In the genomic region with DNA sequence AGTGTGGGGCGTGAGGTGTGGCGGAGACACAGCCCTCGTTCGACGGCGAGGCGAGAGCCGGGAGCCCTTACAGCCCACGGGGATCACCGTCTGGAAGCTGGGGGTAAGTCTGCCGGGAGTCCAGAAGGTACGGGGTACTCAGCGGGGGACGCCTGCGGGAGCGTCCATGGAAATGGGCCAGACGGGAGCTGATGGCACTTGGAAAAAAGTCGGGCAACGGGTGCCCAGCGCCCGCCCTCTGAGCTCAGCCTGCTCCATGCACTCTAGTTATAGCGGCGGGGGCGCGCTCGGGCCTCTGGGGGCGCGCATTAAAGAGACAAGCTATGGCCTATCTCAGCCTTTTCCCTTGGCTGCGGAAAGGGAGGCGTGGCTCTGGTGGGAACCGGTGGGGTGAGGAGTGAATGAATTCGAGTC, we compare ENCODE assay signal across 8 mouse cellular contexts. TPM values are rescaled to one million over a fixed set of nuclear protein-coding genes. Genes with fewer than 3 reads are reported as not detected.
A peak's percentile ranks its signal among the peaks of the same experiment; 100 is the strongest.
DNase-seq lines count a peak whose midpoint lies in the region; ATAC-seq and TF ChIP-seq lines count a peak whose summit lies in the region.

A gene (minus strand): TSS at position 240 of the 414 bp plus-strand sequence.

- no peak within 1 kb of the TSS for H3K27ac ChIP-seq in forebrain, embryonic 14.5 days (ENCODE audit: low read depth, low read length)
- H3K27ac ChIP-seq in kidney, postnatal 0 days: no peak within 1 kb of the TSS

- ATAC-seq in forebrain, embryonic 14.5 days: peak; percentile 61
- ATAC-seq in kidney, postnatal 0 days (replicated peaks; ENCODE audit: low FRiP score, low read depth): peak; percentile 68
- ATAC-seq in frontal cortex, adult (ENCODE audit: low TSS enrichment): no peak

- no peak within 1 kb of the TSS for H3K9ac ChIP-seq in forebrain, embryonic 14.5 days (ENCODE audit: low read length)
- 0 out of 2 replicates have a peak within 1 kb of the TSS, but pooled peaks have one; percentile 13 for H3K9ac ChIP-seq in kidney, postnatal 0 days (ENCODE audit: low read depth, low read length)

- peak within 1 kb of the TSS; percentile 36 for H3K4me2 ChIP-seq in forebrain, embryonic 14.5 days (ENCODE audit: low read length)
- peak within 1 kb of the TSS; percentile 51 for H3K4me2 ChIP-seq in kidney, postnatal 0 days (ENCODE audit: low read length)

- no peak for TF ChIP-seq CTCF in kidney, postnatal 0 days (IDR thresholded peaks at IDR 0.05; ENCODE audit: low read depth)

- H3K36me3 ChIP-seq in forebrain, embryonic 14.5 days (ENCODE audit: control insufficient read depth, insufficient read depth, low read length): no peaks in the 10 kb centered on the region
- H3K36me3 ChIP-seq in kidney, postnatal 0 days (ENCODE audit: insufficient read depth, low read length): no peaks in the 10 kb centered on the region

- no peaks in the 10 kb centered on the region for H3K4me1 ChIP-seq in forebrain, embryonic 14.5 days (ENCODE audit: control insufficient read depth, insufficient read depth, low read length)
- H3K4me1 ChIP-seq in kidney, postnatal 0 days (replicated peaks; ENCODE audit: insufficient read depth, low read length): no peaks in the 10 kb centered on the region

- peaks cover 80% of the 10 kb centered on the region for H3K27me3 ChIP-seq in forebrain, embryonic 14.5 days (replicated peaks; ENCODE audit: control insufficient read depth, insufficient read depth, low read length)
- peaks cover 51% of the 10 kb centered on the region for H3K27me3 ChIP-seq in kidney, postnatal 0 days (ENCODE audit: insufficient read depth, low read length)

- 2% methylated on average over 32 of the region's 32 CpGs for WGBS in forebrain, embryonic 14.5 days
- WGBS in kidney, postnatal 0 days: 2% methylated on average over 32 of the region's 32 CpGs

- H3K9me3 ChIP-seq in forebrain, embryonic 14.5 days (replicated peaks; ENCODE audit: control insufficient read depth, low read length): no peaks in the 10 kb centered on the region
- no peaks in the 10 kb centered on the region for H3K9me3 ChIP-seq in kidney, postnatal 0 days (replicated peaks; ENCODE audit: low read length)

- peak within 1 kb of the TSS; percentile 17 for H3K4me3 ChIP-seq in forebrain, embryonic 14.5 days (ENCODE audit: low read depth, low read length)
- peak within 1 kb of the TSS; percentile 31 for H3K4me3 ChIP-seq in kidney, postnatal 0 days (replicated peaks; ENCODE audit: low read depth, low read length)

- peak; percentile 14 for DNase-seq in right cerebral cortex, postnatal 25 days
- DNase-seq in right cerebral cortex, postnatal 36 days (ENCODE audit: low spot score in 2 of 2): no peak
- DNase-seq in forebrain, embryonic 14.5 days (ENCODE audit: low spot score): peak; percentile 68
- DNase-seq in kidney, postnatal 0 days (ENCODE audit: low spot score): peak; percentile 56
- DNase-seq in mesoderm, embryonic 11.5 days (ENCODE audit: low read depth, low spot score): peak; percentile 47
- DNase-seq in spleen, postnatal 36 days (ENCODE audit: low spot score in 2 of 2): no peak
- no peak for DNase-seq in thymus, postnatal 25 days

RNA-seq across cellular contexts. Expression of the gene that starts here (rescaled TPM):
- polyA plus RNA-seq in forebrain, embryonic 14.5 days (2014; fragmentation: Nextera tagmentation; extraction: Ambion mirVana): 0.69 and 1.0 TPM in 2 replicates
- polyA plus RNA-seq in kidney, postnatal 0 days (2015; fragmentation: Nextera tagmentation; extraction: Ambion mirVana): not detected in 2 replicates

Comparison
In these comparisons a context has a peak if more than half of its experiments do, and no peak if none do; other contexts are left out.
1. DNase-seq: peak in right cerebral cortex, postnatal 25 days (single experiment), forebrain, embryonic 14.5 days (single experiment) and mesoderm, embryonic 11.5 days (single experiment); none in right cerebral cortex, postnatal 36 days (0 of 2), spleen, postnatal 36 days (0 of 2) and thymus, postnatal 25 days (single experiment).
2. Peak in DNase-seq, ATAC-seq, H3K4me3 ChIP-seq, H3K9ac ChIP-seq and H3K4me2 ChIP-seq in kidney, postnatal 0 days; RNA of the gene not detected or under 1 TPM.